Mouse (Mus musculus): ENCODE measurements around the gene Fbxl16.
"Not testable (repeated sequence)": the region's sequence is repeated elsewhere in the genome, so short reads cannot be mapped to it uniquely, and the experiment has no call there.

Fbxl16 gene

DNA sequence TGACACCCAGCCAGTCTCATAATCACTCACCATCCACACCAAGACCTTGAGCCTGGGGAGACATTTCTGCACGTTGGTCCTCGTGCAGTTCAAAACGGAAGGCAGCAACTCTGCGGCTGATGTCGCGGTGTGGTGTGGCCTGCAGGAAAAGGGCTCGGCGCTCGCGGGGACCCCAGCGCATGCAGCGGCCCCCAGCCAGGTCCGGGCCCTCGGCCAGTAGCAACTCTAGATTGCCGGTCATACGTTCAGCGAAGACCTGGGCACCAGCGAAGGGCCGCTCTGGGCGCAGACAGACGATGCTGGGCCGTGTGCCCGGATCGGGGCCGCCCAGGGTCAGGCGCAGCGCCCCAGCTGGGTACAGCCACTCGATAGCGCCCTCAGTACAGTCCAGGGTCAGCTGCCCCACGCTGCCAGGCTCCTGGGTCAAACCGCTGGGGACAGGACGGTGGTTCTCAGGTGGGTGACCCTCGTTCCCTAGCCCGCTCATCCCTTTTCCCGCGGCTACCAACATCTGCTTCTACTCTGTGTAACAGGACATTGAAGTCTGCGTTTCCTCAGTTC lies 12.6 kb upstream of the Fbxl16 start:
- DNase-seq = no peak

DNA sequence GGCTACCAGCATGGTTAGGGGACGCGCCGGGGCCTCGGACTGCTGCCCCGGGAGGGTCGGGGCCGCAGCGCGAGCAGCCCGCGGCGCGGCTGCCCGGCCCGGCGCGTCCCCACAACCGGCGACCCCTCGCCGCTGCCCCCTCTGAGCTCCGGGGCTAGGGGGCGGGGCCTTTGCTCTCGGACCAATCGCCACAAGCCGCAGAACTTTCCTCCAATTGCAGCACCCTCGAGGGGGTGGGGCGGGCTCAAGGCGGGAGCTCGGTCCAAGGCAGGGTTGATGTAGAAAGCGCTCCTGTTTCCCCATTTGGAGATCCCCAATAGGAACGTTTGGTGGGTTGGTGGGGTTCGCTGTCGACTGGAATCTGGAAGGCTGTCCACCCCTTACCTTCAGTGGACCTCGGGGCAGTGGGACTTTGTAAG lies 11.9 kb upstream of the Fbxl16 start, which contains the start of gene Metrn:
Gene Metrn, minus strand, starts transcription at position 186 of the 419 bp plus-strand sequence.
- peak; percentile 57 for DNase-seq

DNA sequence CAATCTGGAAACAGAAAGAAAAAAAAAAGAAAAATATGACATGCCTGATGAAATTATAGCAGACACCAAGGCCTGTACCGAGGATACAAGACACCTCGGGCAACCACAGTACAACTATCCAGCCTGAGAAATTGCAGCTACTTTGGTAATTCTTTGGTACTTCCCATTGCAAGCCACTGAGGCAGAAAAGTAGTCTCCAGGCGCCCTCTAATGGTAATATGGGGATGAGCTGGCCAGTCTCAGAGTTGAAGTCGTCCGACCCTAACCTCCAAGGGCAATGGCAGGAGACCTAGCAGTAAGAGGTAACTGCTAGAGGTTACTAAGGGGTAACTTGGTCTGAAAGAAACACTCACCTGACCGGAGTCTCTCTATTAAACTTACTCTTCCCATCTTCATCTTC lies 7.9 kb upstream of the Fbxl16 start:
- DNase-seq = peak; percentile 64

GRCm38 (mm10) chr17:25802825-25803517 lies 5.9 kb upstream of the Fbxl16 start:
- no peak for DNase-seq

DNA sequence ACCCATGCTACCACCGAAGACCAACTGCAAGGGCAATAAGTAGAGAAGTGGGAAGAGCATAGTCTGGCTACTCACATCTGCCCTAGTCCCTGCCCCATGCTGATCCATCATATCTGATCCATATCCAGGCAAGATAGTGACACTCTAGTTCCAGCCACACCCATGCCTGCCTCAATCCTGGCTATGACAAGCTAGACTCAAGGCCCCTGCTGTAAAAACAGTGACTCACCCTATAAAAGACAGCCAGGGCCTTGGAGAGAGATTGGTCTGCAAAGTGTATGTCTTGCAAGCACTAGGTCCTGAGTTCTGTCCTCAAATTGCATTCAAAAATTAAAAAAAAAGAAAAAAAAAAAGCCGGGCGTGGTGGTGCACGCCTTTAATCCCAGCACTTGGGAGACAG lies 2.4 kb upstream of the Fbxl16 start:
- DNase-seq = no peak

- DNase-seq = not testable (repeated sequence)
These were observed 1.4 kb upstream of the Fbxl16 start for GRCm38 (mm10) chr17:25807452-25807851.

DNA sequence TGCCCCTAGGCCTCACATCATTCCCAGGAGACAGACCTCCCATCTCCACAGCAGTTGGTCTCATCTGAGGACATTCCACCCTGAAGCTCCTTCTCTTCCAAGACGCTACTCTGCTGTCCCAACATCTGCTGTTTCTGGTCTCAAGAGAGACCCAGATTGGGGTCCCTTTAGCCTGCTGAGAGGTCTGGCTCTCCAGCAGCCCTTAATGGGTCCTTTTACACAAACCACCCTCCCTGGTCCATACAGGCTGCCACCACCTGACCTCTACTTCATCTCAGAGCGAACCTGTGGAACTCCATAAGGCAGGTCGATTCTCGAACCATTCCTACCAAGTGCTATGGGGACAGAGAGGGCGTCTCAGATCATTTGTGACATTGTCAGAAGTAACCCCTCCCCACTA lies 857 bp upstream of the Fbxl16 start:
- DNase-seq = no peak

DNA sequence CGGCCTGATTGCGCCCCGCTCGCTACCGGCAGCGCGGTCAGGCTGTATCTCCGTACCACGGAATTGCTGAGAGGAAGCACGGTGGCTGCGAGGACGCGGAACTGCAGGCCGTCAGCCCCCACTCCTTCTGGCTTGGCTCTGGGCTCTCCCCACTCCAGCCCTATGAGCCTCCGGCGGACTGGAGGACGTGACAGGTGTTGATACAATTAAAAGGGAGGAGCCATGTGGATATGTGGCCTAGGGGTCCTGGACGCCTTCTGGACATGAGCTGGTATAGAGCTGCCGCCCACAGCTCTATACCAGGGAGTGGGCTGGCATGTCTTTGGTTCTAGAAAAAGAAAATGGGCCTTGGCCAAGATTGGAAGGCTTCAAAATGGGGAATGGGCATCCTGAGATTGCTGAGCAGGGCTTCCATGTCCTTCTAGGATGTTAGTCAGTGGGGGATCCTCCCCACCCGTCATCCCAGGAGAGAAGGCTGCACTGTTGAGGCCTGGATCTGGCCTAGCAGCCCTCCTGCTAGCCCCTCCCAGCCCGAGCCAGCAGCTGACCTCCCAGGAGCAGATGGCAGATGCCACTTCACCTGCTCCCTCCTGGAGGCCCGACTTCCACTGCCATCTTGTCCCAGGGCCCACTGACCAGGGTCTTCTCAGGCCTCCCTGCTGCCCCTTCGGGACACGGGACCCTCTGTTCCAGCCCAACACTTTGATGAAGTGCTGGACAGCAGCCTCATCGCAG lies 888 bp downstream of the Fbxl16 start:
- peak; percentile 76 for DNase-seq

DNA sequence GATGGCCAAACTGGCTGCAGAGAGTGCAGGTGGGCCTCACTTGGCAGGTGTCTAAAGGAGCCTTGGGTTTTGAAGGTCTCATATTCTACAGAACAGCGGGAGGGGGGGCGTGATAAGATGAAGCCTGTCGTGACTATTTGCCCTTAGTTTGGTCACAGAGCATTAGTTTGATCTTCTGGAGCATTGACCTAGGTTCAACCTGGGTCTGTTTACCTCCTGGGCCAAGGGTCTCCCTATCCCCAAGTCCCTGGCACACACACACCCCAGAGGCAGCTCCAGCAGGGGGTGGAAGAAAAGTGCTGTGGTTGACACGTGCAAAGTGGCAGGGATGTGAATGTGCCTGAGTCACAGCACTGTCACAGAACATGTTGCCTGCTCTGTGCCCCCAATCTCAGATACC lies 2.0 kb downstream of the Fbxl16 start:
- no peak for DNase-seq

DNA sequence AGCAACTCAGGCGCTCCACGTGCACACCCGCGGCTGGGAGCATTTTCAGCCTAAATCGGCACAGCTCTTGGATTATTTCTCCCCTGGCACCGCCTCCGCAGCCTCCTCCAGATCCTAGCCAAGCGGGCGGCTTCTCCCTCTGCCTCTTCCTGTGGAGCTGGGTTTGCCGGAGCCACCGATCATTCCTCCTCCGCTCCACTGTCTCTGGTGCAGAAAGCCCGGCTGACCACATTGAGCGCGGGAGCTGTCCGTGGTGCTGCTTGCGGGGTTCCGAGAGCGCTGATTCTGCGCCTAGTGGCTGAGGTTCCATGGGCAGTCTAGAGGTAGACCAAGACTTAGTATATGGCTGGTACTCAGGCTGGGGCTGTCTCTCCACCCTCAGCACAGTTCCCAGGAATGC lies 4.6 kb downstream of the Fbxl16 start:
- DNase-seq = peak; percentile 53

GRCm38 (mm10) chr17:25817662-25818061 lies 8.8 kb downstream of the Fbxl16 start:
- DNase-seq = no peak

DNA sequence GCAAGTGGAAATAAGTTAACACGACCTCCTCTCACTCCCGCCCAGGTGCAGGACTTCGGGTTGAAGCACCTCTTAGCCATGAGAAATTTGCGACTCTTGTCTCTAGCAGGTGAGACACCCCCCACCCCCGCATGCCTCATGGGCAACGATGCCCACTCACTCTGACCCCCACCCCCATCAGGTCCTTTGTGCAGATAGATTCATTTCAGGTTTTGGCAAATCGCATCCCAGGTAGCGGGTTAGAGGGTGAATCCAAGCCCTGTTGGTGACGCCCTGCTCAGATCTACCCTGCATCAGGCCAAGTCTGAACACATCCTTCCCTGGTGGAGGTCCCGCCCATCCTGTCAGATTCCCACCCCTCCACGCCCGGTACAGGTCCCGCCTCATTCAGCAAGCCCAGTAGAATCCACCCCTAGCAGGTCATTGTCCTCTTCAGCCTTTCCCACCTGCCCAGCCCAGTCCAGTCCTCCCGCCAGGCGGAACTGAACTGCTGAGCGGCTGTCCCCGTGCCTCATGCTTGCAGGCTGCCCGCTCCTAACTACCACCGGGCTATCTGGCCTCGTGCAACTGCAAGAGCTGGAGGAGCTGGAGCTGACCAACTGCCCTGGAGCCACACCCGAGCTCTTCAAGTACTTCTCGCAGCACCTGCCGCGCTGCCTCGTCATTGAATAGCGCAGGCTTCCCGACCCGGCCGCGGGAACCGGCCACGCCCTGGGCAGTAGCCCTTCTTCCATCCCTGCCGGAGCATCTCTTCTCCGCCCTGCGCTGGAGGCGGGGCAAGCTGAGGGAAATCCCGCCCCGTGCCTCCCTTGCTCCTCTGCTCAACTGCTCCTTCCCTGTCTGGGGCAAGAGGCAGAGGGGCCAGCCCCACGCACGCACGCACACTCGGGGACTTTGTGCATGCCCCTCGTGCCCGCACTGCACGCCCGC lies 10.2 kb downstream of the Fbxl16 start:
- DNase-seq = no peak

DNA sequence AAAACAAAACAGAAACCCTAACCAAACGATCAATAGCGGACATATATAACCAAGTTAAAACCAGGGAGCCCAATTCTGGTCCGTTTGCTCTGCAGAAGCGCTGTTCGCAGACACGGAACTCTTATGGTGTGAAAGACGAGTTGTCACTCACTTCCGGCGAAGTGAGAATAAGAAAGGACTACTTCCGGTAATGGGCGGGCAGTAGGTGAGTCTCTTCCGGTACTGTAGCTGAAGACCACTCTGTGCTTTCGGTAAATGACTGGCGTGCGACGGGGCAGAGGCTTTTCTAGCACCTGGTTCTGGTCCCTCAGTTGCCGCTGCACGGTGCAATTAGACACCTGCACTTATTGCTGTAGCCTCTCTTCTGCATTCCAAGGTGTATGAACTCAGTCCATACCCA lies 14.6 kb downstream of the Fbxl16 start, which contains the start of gene Wdr24:
Gene Wdr24, plus strand, starts transcription at position 176 of the 400 bp plus-strand sequence.
- DNase-seq = peak; percentile 80

GRCm38 (mm10) chr17:25824362-25825142 lies 15.7 kb downstream of the Fbxl16 start:
- DNase-seq = no peak

DNA sequence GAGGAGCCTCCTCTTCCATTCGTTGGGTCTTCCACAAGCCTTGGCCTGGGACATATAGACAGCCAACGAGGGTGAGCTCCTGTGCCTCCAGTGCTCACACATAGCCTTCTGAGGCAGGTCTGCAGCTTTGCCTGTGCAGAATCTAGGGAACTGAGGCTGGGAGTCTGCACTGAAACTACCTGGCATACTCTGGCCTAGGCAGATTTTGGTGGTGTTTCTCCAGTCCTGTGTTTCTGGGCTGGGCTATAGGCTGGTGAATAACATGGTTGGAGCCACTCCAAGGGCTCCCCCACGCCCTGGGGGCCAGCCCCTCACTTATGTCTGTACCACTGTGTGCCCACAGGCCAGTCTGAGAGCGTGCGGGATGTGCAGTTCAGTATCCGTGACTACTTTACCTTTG lies 16.4 kb downstream of the Fbxl16 start:
- no peak for DNase-seq

DNA sequence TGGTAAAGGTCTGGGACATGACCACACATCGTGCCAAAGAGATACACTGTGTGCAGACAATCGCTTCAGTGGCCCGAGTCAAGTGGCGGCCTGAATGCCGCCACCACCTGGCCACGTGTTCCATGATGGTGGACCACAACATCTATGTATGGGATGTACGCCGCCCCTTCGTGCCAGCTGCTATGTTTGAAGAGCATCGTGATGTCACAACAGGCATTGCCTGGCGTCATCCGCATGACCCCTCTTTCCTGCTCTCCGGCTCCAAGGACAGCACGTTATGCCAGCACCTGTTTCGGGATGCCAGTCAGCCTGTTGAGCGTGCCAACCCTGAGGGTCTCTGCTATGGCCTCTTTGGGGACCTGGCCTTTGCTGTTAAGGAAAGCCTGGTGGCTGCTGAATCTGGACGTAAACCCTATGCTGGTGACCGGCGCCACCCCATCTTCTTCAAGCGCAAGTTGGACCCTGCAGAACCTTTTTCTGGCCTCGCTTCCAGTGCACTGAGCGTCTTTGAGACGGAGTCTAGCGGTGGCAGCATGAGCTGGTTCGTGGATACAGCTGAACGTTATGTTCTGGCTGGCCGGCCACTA lies 17.2 kb downstream of the Fbxl16 start:
- DNase-seq = no peak

DNA sequence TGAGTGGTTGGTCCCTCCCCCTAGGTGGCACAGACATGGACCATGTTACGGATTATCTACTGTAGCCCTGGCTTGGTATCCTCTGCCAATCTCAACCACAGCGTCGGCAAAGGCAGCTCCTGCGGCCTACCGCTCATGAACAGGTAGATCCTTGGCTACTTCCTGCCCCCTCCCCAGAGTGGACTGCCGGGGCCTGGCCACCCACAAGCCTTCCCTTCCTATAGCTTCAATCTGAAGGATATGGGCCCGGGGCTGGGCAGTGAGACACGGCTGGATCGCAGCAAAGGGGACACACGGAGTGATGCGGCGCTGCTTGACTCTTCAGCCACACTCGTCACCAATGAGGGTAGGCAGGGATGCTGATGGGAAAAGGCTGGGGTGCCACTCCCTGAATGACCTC lies 18.1 kb downstream of the Fbxl16 start:
- no peak for DNase-seq

GRCm38 (mm10) chr17:25827546-25828222 lies 18.8 kb downstream of the Fbxl16 start:
- no peak for DNase-seq

GRCm38 (mm10) chr17:25828223-25828594 lies 19.3 kb downstream of the Fbxl16 start:
- no peak for DNase-seq

DNA sequence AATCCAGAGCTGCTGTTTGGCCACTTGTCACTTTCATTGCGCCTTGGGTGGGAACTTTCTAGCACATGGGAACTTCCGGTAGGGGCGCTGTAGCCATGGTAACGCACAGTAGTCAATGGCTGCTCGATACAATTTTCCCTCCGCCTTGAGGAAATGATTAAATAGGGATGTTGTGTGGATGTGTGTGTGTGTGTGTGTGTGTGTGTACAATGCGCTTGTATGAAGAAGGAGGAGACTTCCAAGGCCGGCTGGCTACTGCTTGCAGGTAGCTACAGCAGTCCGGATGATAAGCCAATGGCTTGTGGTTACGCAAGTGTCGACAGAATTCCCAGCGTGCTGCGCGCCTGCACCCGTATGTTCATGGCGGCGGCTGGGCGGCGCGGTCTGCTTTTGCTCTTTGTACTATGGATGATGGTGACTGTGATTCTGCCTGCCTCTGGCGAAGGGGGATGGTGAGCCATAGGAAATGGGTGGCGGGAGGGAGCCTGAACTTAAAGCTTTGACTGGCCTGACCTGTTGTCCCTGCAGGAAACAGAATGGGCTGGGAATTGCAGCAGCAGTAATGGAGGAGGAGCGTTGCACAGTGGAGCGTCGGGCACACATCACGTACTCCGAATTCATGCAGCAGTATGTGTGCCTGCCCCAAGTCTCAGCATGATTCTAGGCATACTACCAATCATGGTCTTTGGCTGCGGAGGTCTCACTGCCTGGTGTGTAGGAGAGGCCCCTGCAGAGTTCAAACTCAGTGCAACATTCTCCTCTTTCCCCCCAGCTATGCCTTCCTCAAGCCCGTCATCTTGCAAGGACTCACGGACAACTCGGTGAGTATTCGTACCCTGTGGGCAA lies 20.1 kb downstream of the Fbxl16 start, which contains the start of gene Jmjd8:
Gene Jmjd8, plus strand, starts transcription at position 156 of the 846 bp plus-strand sequence.
- peak; percentile 74 for DNase-seq
